Mouse (Mus musculus): Measurements from ENCODE around the gene Zfp868.
"Not testable (repeated sequence)": the region's sequence is repeated elsewhere in the genome, so short reads cannot be mapped to it uniquely, and the experiment has no call there.

Zfp868 gene

GRCm38 (mm10) chr8:69625095-69625789 is at the start of gene Zfp868:
Gene Zfp868, minus strand, starts transcription at chr8:69625548.
- DNase-seq = peak; percentile 98

- not testable (repeated sequence) for DNase-seq
These were observed 39.7 kb upstream of the Zfp868 start for GRCm38 (mm10) chr8:69665051-69665450.

GRCm38 (mm10) chr8:69661294-69661693 is 35.9 kb upstream of the Zfp868 start:
- DNase-seq = no peak

GRCm38 (mm10) chr8:69654358-69654981 is 29.1 kb upstream of the Zfp868 start, which contains the start of gene Zfp964:
Gene Zfp964, plus strand, starts transcription at chr8:69654479.
- peak; percentile 95 for DNase-seq

GRCm38 (mm10) chr8:69653808-69654357 is 28.5 kb upstream of the Zfp868 start:
- no peak for DNase-seq

GRCm38 (mm10) chr8:69618078-69618477 is 7.3 kb downstream of the Zfp868 start:
- DNase-seq = no peak

GRCm38 (mm10) chr8:69614687-69615086 is 10.7 kb downstream of the Zfp868 start:
- DNase-seq = no peak

GRCm38 (mm10) chr8:69597598-69597997 is 27.8 kb downstream of the Zfp868 start:
- not testable (repeated sequence) for DNase-seq

- peak; percentile 15 to 34 for DNase-seq
These were observed 40.6 kb downstream of the Zfp868 start for GRCm38 (mm10) chr8:69584611-69585202.

GRCm38 (mm10) chr8:69584201-69584600 is 41.1 kb downstream of the Zfp868 start:
- not testable (repeated sequence) for DNase-seq

All from lung, adult 18-20 months (tissue).